Mouse (Mus musculus) heart, embryonic 14.5 days (tissue): Measurements from ENCODE around the gene Ablim2. TPM values are rescaled to one million over a fixed set of nuclear protein-coding genes. Genes with fewer than 3 reads are reported as not detected.

ENCODE experiments used
- ATAC-seq: fragments of 200-750 bp; cut with Nextera tagmentation; 2 replicates; pipeline ENCODE4 v1.8.0; 2017; ENCODE audit warnings: low read depth, moderate TSS enrichment; ENCODE audit not compliant: insufficient number of reproducible peaks, insufficient read depth, low FRiP score
- H3K27ac ChIP-seq, 2 experiments: fragments of 200-500 bp in 1 of 2; fragments of 300-500 bp in 1 of 2; sonication (generic) in 1 of 2; replicated peaks in 1 of 2; 2 replicates each; pipeline ENCODE4 v1.5.1; 2012 to 2014; ENCODE audit warnings: low read depth in 2 of 2, low read length in 2 of 2, control low read depth in 1 of 2, mild to moderate bottlenecking in 1 of 2, mixed read lengths in 1 of 2; ENCODE audit not compliant: control insufficient read depth in 1 of 2, insufficient read depth in 1 of 2
- H3K27me3 ChIP-seq: fragments of 300-500 bp; sonication (generic); 2 replicates; pipeline ENCODE4 v1.6.1; 2014; ENCODE audit warnings: mild to moderate bottlenecking, low read length, control low read depth; ENCODE audit not compliant: control insufficient read depth, insufficient read depth
- H3K36me3 ChIP-seq: fragments of 300-500 bp; sonication (generic); 2 replicates; pipeline ENCODE4 v1.6.1; 2014; ENCODE audit warnings: mild to moderate bottlenecking, control low read depth, low read length, mixed read lengths; ENCODE audit not compliant: control insufficient read depth, insufficient read depth
- H3K4me1 ChIP-seq, 2 experiments: fragments of 200-500 bp in 1 of 2; fragments of 300-500 bp in 1 of 2; sonication (generic) in 1 of 2; 2 replicates each; pipeline ENCODE4 v1.6.1; 2012 to 2014; ENCODE audit warnings: low read length in 2 of 2, control low read depth in 1 of 2, mixed read lengths in 1 of 2; ENCODE audit not compliant: control insufficient read depth in 2 of 2, insufficient read depth in 2 of 2
- H3K4me2 ChIP-seq: fragments of 300-500 bp; sonication (generic); 2 replicates; pipeline ENCODE4 v1.6.1; 2014; ENCODE audit warnings: mild to moderate bottlenecking, low read length
- H3K4me3 ChIP-seq, 2 experiments: fragments of 200-500 bp in 1 of 2; fragments of 300-500 bp in 1 of 2; sonication (generic) in 1 of 2; 2 replicates each; pipeline ENCODE4 v1.5.1; 2012 to 2014; ENCODE audit warnings: low read length in 2 of 2, mild to moderate bottlenecking in 2 of 2, control low read depth in 1 of 2, low read depth in 1 of 2, moderate library complexity in 1 of 2; ENCODE audit not compliant: control insufficient read depth in 1 of 2, insufficient read depth in 1 of 2
- H3K9ac ChIP-seq: fragments of 300-500 bp; sonication (generic); 2 replicates; pipeline ENCODE4 v1.6.1; 2014; ENCODE audit warnings: mild to moderate bottlenecking, low read length
- H3K9me3 ChIP-seq: fragments of 300-500 bp; sonication (generic); 2 replicates; pipeline ENCODE4 v1.6.1; 2016; ENCODE audit warnings: low read length, control low read depth; ENCODE audit not compliant: control insufficient read depth
- WGBS: fragments of 180-500 bp; shearing (Covaris S2); extraction: QIAGEN DNeasy Blood & Tissue Kit; methylation state at CpG from one replicate; pipeline ENCODE4 v1.1.7; 2014; 5-methylcytosine and 5-hydroxymethylcytosine counted together
- polyA plus RNA-seq: library from polyadenylated mRNA; unstranded; fragments of >200 nt; fragmentation: Nextera tagmentation; extraction: Ambion mirVana; gene quantifications from 2 replicates; pipeline ENCODE4 v1.2.1, GENCODE M21; 2014

Gene Ablim2
- polyA plus RNA-seq, 1 experiment from 2014 or later = 4.0 TPM

GRCm38 (mm10) chr5:35830101-35830500 is 72.4 kb downstream of the Ablim2 start:
- Histone ChIP-seq H3K4me1 (peaks cover 3% of the 10 kb centered on the region in 2 experiments; a peak in 2 of 4 replicates), H3K36me3 (no peaks in the 10 kb centered on the region), H3K27me3 (no peaks in the 10 kb centered on the region), H3K4me2 (no peak overlapping the region), H3K9me3 (no peaks in the 10 kb centered on the region), H3K27ac (no peak overlapping the region), H3K9ac (no peak overlapping the region), H3K4me3 (no peak overlapping the region)
- ATAC-seq = no peak
- 85% methylated on average over 3 of the region's 3 CpGs for WGBS

- Histone ChIP-seq H3K9ac (no peak overlapping the region), H3K9me3 (no peaks in the 10 kb centered on the region), H3K27ac (no peak overlapping the region), H3K36me3 (no peaks in the 10 kb centered on the region), H3K4me1 (0 out of 4 replicates have a peak, but pooled peaks cover 0 to 3% of the 10 kb centered on the region in 2 experiments), H3K4me2 (no peak overlapping the region), H3K27me3 (no peaks in the 10 kb centered on the region), H3K4me3 (no peak overlapping the region)
- ATAC-seq = no peak
- 80% methylated on average over 4 of the region's 4 CpGs for WGBS
Observed at GRCm38 (mm10) chr5:35833881-35834280, 76.2 kb downstream of the Ablim2 start.

GRCm38 (mm10) chr5:35836992-35837391 is 79.3 kb downstream of the Ablim2 start:
- Histone ChIP-seq H3K27me3 (no peaks in the 10 kb centered on the region), H3K4me3 (no peak overlapping the region), H3K4me1 (no peaks in the 10 kb centered on the region), H3K36me3 (no peaks in the 10 kb centered on the region), H3K4me2 (no peak overlapping the region), H3K27ac (no peak overlapping the region), H3K9ac (no peak overlapping the region), H3K9me3 (no peaks in the 10 kb centered on the region)
- 82% methylated on average over 15 of the region's 15 CpGs for WGBS
- no peak for ATAC-seq

- Histone ChIP-seq H3K9ac (no peak overlapping the region), H3K9me3 (no peaks in the 10 kb centered on the region), H3K4me3 (no peak overlapping the region), H3K4me1 (no peaks in the 10 kb centered on the region), H3K36me3 (no peaks in the 10 kb centered on the region), H3K27me3 (no peaks in the 10 kb centered on the region), H3K4me2 (no peak overlapping the region), H3K27ac (no peak overlapping the region)
- ATAC-seq = peak; percentile 18; the same call in 1 of the 2 replicates
- WGBS = 35% methylated on average over 2 of the region's 2 CpGs
Observed at GRCm38 (mm10) chr5:35839262-35839661, 81.6 kb downstream of the Ablim2 start.

- Histone ChIP-seq H3K4me2 (no peak overlapping the region), H3K27ac (no peak overlapping the region; a peak in 1 of 4 replicates), H3K9me3 (no peaks in the 10 kb centered on the region), H3K27me3 (no peaks in the 10 kb centered on the region), H3K4me3 (no peak overlapping the region), H3K36me3 (no peaks in the 10 kb centered on the region), H3K4me1 (peaks cover 11 to 15% of the 10 kb centered on the region in 2 experiments), H3K9ac (no peak overlapping the region)
- ATAC-seq = no peak
- 53% methylated on average over 5 of the region's 5 CpGs for WGBS
Observed at GRCm38 (mm10) chr5:35851485-35851884, 93.8 kb downstream of the Ablim2 start.

- WGBS = 91% methylated on average over 4 of the region's 4 CpGs
- no peak for ATAC-seq
- peaks cover 11 to 15% of the 10 kb centered on the region in 2 experiments for H3K4me1 ChIP-seq
- no peak overlapping the region for H3K4me3 ChIP-seq
- no peak overlapping the region for H3K4me2 ChIP-seq
- H3K9me3 ChIP-seq = no peaks in the 10 kb centered on the region
- no peak overlapping the region for H3K27ac ChIP-seq
- H3K9ac ChIP-seq = no peak overlapping the region
- H3K27me3 ChIP-seq = no peaks in the 10 kb centered on the region
- H3K36me3 ChIP-seq = no peaks in the 10 kb centered on the region
Observed at GRCm38 (mm10) chr5:35853463-35853862, 95.8 kb downstream of the Ablim2 start.

GRCm38 (mm10) chr5:35856245-35856644 is 98.6 kb downstream of the Ablim2 start:
- H3K4me2 ChIP-seq = no peak overlapping the region
- peaks cover 6% of the 10 kb centered on the region; the same call in 1 of the 2 replicates for H3K27me3 ChIP-seq
- no peak for ATAC-seq
- no peak overlapping the region for H3K27ac ChIP-seq
- H3K4me3 ChIP-seq = no peak overlapping the region
- H3K9ac ChIP-seq = no peak overlapping the region
- H3K36me3 ChIP-seq = no peaks in the 10 kb centered on the region
- 43% methylated on average over 3 of the region's 3 CpGs for WGBS
- H3K4me1 ChIP-seq = peaks cover 3 to 7% of the 10 kb centered on the region in 2 experiments
- H3K9me3 ChIP-seq = no peaks in the 10 kb centered on the region

GRCm38 (mm10) chr5:35858069-35858468 is 100.4 kb downstream of the Ablim2 start:
- Histone ChIP-seq H3K4me3 (no peak overlapping the region), H3K9ac (no peak overlapping the region), H3K4me2 (no peak overlapping the region), H3K9me3 (no peaks in the 10 kb centered on the region), H3K36me3 (no peaks in the 10 kb centered on the region), H3K27me3 (peaks cover 6% of the 10 kb centered on the region; the same call in 1 of the 2 replicates), H3K4me1 (no peaks in the 10 kb centered on the region), H3K27ac (no peak overlapping the region)
- WGBS = 23% methylated on average over 6 of the region's 6 CpGs
- ATAC-seq = no peak
